Mouse (Mus musculus) naive thymus-derived CD4-positive, alpha-beta T cell, adult 2 months (primary cell): ENCODE measurements around the gene Dupd1.
A peak's percentile ranks its signal among the peaks of the same experiment; 100 is the strongest.
"Not testable (repeated sequence)": the region's sequence is repeated elsewhere in the genome, so short reads cannot be mapped to it uniquely, and the experiment has no call there.

ENCODE experiments used
- DNase-seq: peaks from one replicate; pipeline ENCODE4 v3.0.0-alpha.2; 2011; ENCODE audit warnings: low read depth

Gene Dupd1

DNA sequence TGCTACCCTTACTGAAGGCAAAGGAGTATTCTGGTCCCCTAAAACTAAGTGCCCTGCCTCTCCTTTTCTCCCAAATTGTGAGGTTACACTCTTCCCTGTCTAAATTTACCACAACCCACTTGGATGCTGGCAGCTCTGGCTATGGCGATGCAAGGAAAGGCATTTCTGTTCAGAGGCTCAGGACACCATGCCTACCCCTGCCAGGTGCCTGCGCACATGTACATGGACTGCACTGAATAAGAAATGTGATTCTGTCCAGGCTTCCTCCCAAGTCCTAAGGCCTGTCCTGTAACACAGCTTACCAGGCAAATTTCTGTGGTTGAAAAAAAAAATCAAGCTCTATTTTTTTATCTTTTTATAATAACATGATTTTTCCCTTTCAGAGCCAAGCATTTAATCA, 38.2 kb downstream of the Dupd1 start:
- no peak for DNase-seq

DNA sequence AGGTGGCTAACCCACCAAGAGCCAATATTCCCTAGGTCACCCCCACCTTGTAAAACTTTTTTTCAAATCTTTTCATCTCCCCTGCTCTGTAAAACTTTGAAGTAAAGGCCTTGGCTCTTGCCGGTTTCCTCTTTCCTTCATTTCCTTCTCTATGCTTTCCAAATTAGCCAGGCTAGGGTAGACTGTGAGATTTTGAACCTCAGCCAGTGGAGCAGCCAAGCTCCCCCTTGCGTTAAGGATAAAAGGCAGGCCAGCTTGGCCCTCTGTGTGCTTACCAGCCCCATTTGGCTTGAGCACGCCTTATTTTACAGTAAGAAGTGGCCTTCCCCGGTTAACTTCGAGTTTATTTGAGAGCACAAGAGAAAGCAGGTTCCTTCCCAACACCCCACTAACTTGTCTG, 39.9 kb downstream of the Dupd1 start:
- DNase-seq, result no peak

DNA sequence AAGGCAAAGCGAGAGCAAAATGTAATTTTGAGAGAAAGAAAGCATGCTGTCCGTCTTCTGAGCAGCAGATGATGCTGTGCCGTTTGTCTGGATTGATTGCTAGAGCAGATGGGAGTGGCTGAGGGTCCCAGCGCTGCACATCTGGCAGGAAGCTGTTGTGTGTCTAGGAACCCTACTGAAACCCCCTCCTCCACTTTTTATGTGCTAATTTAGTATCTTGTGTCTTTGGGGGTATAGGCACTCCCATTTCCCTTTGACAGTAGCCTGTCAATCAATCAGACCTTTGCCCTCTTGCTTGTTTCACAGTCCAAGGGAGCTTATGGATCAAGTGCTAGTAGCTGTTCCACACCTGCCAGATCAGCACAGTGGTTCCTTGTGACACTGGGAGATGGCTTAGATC, 41.3 kb downstream of the Dupd1 start:
- no peak for DNase-seq

DNA sequence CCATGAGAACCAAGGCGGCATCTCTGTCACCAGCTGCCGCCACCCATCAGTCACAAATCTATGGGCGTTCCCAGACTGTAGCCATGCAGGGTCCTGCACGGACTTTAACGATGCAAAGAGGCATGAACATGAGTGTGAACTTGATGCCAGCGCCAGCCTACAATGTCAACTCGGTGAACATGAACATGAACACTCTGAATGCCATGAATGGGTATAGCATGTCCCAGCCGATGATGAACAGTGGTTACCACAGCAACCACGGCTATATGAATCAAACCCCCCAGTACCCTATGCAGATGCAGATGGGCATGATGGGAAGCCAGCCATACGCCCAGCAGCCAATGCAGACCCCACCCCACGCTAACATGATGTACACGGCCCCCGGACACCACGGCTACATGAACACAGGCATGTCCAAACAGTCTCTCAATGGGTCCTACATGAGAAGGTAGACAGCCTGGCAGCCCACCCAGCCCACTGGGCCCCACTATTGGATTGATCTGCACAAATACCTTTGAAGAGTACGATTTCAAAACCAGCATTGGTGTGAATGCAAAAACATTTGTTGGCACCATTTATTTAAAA, 43.9 kb downstream of the Dupd1 start:
- DNase-seq, result not testable (repeated sequence)

DNA sequence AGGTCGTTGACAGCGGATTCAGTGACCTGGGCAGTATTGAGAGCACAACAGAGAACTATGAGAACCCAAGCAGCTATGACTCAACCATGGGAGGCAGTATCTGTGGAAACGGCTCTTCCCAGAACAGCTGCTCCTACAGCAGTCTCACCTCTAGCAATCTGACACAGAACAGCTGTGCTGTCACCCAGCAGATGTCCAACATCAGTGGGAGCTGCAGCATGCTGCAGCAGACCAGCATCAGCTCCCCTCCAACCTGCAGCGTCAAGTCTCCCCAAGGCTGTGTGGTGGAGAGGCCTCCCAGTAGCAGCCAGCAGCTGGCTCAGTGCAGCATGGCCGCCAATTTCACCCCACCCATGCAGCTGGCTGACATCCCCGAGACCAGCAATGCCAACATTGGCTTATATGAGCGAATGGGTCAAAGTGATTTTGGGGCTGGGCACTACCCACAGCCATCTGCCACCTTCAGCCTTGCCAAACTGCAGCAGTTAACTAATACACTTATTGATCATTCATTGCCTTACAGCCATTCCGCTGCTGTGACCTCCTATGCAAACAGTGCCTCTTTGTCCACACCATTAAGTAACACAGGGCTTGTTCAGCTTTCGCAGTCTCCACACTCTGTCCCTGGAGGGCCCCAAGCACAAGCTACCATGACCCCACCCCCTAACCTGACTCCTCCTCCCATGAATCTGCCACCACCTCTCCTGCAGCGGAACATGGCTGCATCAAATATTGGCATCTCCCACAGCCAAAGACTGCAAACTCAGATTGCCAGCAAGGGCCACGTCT, 44.5 kb downstream of the Dupd1 start:
- no peak for DNase-seq

DNA sequence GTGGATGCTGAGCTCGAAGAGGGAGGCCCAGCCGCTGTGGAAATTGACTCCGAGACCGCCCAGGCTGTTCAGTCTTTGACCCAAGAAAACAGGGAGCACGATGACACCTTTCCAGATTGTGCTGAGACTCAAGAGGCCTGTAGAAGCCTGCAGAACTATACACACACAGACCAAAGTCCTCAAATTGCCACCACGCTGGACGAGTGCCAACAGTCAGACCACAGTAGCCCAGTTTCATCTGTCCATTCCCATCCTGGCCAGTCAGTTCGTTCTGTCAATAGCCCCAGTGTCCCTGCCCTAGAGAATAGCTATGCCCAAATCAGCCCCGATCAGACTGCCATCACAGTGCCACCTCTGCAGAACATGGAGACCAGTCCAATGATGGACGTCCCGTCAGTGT, 45.2 kb downstream of the Dupd1 start:
- DNase-seq, result no peak

DNA sequence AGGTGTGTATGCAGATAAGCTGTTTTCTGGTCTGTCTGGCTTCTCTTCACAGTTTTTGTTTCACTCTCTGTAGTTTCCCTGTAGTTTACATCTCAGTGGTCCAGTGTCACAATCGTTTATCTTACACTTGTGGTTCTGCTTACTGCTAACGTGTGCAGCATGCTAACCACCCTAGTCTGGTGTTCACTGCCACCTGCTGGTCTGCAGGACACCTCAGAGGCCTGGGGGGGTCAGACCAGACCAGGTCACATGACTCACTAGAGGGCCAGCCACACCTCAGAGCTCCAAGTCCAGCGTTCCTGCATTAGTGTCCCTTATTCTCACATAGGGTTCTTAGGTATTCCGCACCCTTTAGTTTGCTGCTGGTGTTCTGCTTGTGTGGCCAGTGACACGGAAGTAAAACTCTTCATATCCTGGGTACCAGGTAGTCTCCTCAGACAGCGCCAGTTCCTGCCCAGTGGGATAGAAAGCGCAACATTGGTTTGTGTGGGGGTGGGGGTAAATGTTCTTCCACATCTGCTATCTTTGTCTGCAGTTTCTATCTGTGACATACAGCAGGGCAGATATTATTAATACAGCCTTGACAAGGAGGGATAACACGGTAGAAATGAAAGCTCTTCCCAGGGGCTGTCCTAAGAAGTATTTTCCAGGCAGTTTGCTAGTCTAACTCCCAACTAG, 51.8 kb downstream of the Dupd1 start:
- DNase-seq, result no peak

DNA sequence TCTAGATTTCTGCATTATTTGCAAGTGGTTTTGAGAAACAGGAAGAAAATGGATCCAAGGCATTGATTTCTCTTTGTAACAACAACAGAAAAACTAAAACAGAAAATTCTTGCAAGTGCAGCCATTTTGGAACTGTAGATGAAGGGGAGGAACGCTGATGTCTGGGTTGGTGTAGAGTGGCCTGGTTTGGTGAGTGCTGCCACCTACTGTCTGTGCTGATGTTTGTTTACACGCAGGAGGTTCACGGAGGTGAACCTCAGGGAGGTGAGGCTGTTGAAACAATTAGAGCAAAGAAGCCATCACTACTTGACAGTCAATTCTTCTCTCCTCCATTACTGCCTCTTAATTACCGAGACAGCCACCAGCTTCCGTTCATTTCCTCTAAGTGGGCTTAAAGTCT, 54.7 kb downstream of the Dupd1 start:
- DNase-seq, result peak; percentile 83

DNA sequence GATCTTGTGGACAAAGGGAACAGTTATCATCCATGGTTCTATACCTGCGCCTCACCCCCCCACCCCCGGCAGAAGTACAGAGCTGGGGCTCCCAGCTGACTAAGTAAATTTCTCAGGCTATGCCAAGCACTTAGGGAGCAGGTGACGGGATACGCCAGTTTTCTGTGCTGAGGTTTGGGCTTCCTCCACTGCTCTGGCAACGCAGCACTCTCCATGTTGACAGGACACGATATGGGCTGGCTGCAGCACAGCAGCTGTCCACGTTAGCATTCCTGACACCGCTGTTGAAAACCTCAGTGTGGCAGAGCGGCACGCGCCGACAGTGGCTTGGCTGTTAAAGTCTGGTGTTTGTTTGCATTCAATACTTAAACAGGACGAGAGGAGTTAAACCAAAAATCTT, 55.2 kb downstream of the Dupd1 start:
- no peak for DNase-seq

DNA sequence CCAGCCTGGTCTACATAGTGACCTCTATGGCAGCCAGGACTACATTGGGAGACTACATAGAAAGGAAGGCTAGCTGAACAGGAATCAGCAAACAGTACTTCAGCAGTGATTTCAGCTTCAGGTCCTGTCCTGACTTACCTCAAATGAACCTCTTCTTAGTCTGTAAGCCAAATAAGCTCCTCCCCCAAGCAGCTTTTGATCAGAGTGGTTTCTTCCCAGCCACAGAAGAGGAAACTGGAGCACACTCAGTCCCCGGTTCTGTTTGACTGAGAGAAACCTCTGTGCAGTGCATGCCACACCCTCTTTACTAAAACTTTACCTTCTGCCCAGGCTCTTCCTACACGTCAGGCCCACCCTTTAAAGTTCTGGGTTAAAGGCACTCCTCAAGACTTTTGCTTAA, 60.6 kb downstream of the Dupd1 start:
- DNase-seq, result peak; percentile 79

DNA sequence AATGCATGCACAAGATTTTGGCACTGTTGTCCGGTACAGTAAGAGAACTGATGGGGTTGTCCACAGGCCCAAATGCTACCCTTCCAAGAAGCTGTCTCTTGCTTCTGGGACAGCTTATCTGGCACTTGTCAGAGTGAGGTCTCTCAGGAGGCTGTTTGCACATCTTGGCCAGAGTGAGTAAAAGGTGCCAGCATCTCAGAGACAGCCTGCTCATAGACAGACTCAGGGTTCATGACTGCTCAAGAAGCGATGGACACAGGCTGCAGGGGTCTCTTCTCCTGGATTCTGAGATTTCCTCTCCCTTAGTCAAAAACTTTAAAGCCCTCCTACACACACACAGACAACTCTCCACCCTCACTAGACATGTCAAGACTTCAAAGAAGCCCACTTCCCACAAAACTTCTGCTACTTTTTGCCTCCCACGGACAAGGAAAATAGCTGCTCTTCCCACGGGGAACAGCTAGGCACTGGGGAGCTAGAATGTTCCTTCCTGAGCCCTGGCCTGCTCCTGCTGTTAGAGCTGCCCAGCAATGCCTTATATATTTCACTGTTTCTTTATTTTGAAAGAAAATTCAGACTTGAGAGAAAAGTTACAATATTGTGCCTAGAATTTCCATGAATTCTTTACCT, 73.5 kb downstream of the Dupd1 start:
- no peak for DNase-seq

DNA sequence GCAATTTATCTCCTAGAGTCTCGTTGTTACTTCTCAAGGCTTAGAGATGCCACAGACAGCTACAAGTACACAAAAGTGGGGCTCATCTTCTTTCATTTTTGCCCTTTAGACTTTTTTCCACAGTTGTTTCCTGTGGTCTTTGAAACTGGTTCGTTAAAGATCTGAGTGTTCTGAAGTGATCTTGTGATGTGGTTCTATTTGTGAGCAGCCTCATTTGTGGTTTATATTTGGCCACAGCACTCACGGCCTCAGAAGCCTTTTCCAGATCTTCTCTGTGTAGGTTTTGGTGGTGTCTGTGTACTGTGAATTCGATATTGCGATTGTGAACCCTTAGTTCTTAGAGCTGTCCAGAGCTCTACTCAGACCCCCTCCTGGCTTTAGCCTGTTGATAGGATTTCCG, 77.8 kb downstream of the Dupd1 start:
- peak; percentile 59 for DNase-seq

DNA sequence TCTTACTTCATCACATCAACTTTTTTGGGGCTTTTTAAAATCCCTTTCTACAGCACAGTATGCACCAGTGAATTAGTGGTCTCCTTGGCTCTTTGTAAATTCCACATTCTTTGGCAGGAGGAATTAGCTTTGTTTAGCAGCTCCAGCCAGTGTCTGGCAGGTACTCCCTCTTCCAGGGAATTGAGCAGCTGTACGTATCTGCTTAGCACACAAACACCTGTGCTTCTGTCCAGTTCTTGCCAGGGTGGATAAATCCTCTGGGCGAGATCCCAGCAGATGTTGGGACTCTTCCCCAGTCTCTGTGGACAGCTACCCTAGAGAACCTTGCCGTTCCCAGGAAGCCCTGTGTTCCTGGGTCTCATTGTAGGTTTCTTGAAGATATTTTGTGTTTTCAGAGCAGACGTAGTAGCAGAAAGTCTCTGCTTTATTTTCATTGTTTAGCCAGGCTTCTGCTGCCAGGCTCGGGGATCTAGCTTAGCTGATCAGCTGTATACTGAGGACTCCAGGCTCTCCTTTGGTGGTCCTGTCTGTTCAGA, 82.6 kb downstream of the Dupd1 start:
- no peak for DNase-seq
